Mouse (Mus musculus) heart, adult 2 months (tissue): Measurements from ENCODE around the gene Chst12.

Experiments used
- CTCF ChIP-seq: fragments of 200-600 bp; IDR thresholded peaks from 2 replicates; pipeline ENCODE4 v1.8.1; 2022; ENCODE audit warnings: antibody characterized with exemption, mild to moderate bottlenecking, moderate library complexity
- POLR2A ChIP-seq: fragments of 200-500 bp; IDR thresholded peaks from 2 replicates; pipeline ENCODE4 v1.6.1; 2011; ENCODE audit warnings: mild to moderate bottlenecking, low read depth, low read length, control low read depth; ENCODE audit not compliant: insufficient read depth

DNA sequence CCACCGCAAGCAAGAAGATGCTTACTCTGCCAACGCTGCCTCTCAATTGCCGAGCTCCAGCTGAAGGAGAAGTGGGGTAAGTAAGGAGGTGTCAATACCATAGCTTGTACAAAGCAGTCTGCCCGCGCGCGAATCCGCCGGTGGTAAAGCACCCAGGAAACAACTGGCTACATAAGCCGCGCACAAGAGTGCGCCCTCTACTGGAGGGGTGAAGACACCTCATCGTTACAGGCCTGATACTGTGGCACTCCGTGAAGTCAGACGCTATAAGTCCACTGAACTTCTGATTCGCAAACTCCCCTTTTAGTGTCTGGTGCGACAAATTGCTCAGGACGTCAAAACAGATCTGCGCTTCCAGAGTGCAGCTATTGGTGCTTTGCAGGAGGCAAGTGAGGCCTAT, 41.0 kb downstream of the Chst12 start:
- no peak for TF ChIP-seq POLR2A
- peak; percentile 30; the same call in 1 of the 2 replicates for TF ChIP-seq CTCF
